Mouse (Mus musculus): ENCODE results near the gene Olfr61. TPM values are rescaled to one million over a fixed set of nuclear protein-coding genes. Genes with fewer than 3 reads are reported as not detected.

Gene Olfr61
- not detected in 2 replicates for polyA plus RNA-seq (2012; rRNA removed; ENCODE audit: low replicate concordance)

GRCm38 (mm10) chr7:140628670-140629069 is at the start of gene Olfr61:
Gene Olfr61, plus strand, starts transcription at chr7:140628970.

GRCm38 (mm10) chr7:140600969-140601368 is 27.8 kb upstream of the Olfr61 start, which contains the start of gene Olfr46:
Gene Olfr46, plus strand, starts transcription at chr7:140601269.

DNA sequence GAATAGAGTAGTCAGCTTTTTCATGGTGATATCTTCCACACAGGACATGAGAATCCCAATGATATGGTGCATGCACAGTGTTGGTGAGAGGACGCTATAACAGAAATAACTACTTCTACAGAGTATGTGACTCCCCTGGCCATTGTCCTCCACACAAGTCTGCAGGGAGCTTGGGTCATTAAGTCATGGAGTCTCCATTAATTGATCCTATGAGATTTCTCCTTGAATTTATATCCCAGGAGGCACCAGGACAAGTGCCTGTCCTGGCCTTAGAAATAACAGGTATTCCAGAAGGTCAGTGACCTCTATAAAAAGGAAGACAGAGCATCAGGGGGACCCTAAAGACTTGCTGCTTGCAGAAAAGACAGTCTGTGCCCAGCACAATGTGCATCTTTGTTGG is 17.4 kb downstream of the Olfr61 start, which contains the start of gene Olfr53:
Gene Olfr53, plus strand, starts transcription at position 301 of the 400 bp plus-strand sequence.

GRCm38 (mm10) chr7:140659630-140660029 is 30.9 kb downstream of the Olfr61 start, which contains the start of gene Olfr539:
Gene Olfr539, plus strand, starts transcription at chr7:140659930.

DNA sequence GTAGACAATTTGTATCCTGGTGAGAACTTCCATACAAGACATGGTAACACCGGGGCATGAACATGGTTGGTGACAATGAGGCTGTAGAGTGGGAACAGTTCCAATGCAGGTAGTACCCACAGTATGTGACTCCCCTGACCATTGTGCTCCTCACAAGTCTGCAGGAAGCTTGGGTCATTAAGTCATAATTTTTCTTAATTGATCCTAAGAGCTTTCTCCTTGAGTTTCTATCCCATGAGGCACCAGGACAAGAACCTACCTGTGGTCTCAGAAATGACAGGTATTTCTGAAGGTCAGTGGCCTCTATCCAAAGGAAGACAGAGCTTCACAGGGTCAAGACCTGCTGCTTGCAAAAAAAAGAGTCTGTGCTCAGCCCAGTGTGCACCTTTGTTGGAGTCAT is 52.9 kb downstream of the Olfr61 start, which contains the start of gene Olfr45:
Gene Olfr45, plus strand, starts transcription at position 301 of the 400 bp plus-strand sequence.

Other genes with a start within 250 kb of the Olfr61 start
- gene Olfr531, start 226.1 kb upstream of the Olfr61 start, polyA plus RNA-seq (2012; rRNA removed; ENCODE audit: low replicate concordance) = not detected in 2 replicates
- not detected in 2 replicates for gene Olfr532, start 207.3 kb upstream of the Olfr61 start, polyA plus RNA-seq (2012; rRNA removed; ENCODE audit: low replicate concordance)
- not detected in 2 replicates for gene Olfr533, start 165.6 kb upstream of the Olfr61 start, polyA plus RNA-seq (2012; rRNA removed; ENCODE audit: low replicate concordance)
- not detected in 2 replicates for gene Olfr535, start 144.8 kb upstream of the Olfr61 start, polyA plus RNA-seq (2012; rRNA removed; ENCODE audit: low replicate concordance)
- not detected in 2 replicates for gene Olfr536, start 121.6 kb upstream of the Olfr61 start, polyA plus RNA-seq (2012; rRNA removed; ENCODE audit: low replicate concordance)
- gene Olfr538, start 61.1 kb upstream of the Olfr61 start, polyA plus RNA-seq (2012; rRNA removed; ENCODE audit: low replicate concordance) = not detected in 2 replicates
- gene Olfr46, start 27.7 kb upstream of the Olfr61 start, polyA plus RNA-seq (2012; rRNA removed; ENCODE audit: low replicate concordance) = not detected in 2 replicates
- gene Olfr53, start 17.5 kb downstream of the Olfr61 start, polyA plus RNA-seq (2012; rRNA removed; ENCODE audit: low replicate concordance) = not detected in 2 replicates
- gene Olfr539, start 31.0 kb downstream of the Olfr61 start, polyA plus RNA-seq (2012; rRNA removed; ENCODE audit: low replicate concordance) = not detected in 2 replicates
- gene Olfr45, start 53.0 kb downstream of the Olfr61 start, polyA plus RNA-seq (2012; rRNA removed; ENCODE audit: low replicate concordance) = not detected in 2 replicates
- not detected in 2 replicates for gene Olfr541, start 68.3 kb downstream of the Olfr61 start, polyA plus RNA-seq (2012; rRNA removed; ENCODE audit: low replicate concordance)
- gene Cyp2e1, start 134.8 kb downstream of the Olfr61 start, polyA plus RNA-seq (2012; rRNA removed; ENCODE audit: low replicate concordance) = 256 and 502 TPM in 2 replicates
- 0.07 and 0.33 TPM in 2 replicates for gene Syce1, start 158.9 kb downstream of the Olfr61 start, polyA plus RNA-seq (2012; rRNA removed; ENCODE audit: low replicate concordance)
- gene Zfp941, start 193.2 kb downstream of the Olfr61 start, polyA plus RNA-seq (2012; rRNA removed; ENCODE audit: low replicate concordance) = 0.15 TPM in 1 of 2 replicates, not detected in the other
- 14.2 TPM in 1 of 2 replicates, not detected in the other for gene Urah, start 206.0 kb downstream of the Olfr61 start, polyA plus RNA-seq (2012; rRNA removed; ENCODE audit: low replicate concordance)
- not detected in 2 replicates for gene Scgb1c1, start 216.6 kb downstream of the Olfr61 start, polyA plus RNA-seq (2012; rRNA removed; ENCODE audit: low replicate concordance)
- 0.11 TPM in 1 of 2 replicates, not detected in the other for gene Odf3, start 218.8 kb downstream of the Olfr61 start, polyA plus RNA-seq (2012; rRNA removed; ENCODE audit: low replicate concordance)
- not detected in 2 replicates for gene Gm45785, start 227.4 kb downstream of the Olfr61 start, polyA plus RNA-seq (2012; rRNA removed; ENCODE audit: low replicate concordance)
- 114 and 143 TPM in 2 replicates for gene Ric8a, start 228.0 kb downstream of the Olfr61 start, polyA plus RNA-seq (2012; rRNA removed; ENCODE audit: low replicate concordance)
- 37.8 and 39.1 TPM in 2 replicates for gene Bet1l, start 228.6 kb downstream of the Olfr61 start, polyA plus RNA-seq (2012; rRNA removed; ENCODE audit: low replicate concordance)

Data from subcutaneous adipose tissue, adult 2 months (tissue).